Comparison of ENCODE assay signal across 16 mouse cellular contexts in the genomic region with DNA sequence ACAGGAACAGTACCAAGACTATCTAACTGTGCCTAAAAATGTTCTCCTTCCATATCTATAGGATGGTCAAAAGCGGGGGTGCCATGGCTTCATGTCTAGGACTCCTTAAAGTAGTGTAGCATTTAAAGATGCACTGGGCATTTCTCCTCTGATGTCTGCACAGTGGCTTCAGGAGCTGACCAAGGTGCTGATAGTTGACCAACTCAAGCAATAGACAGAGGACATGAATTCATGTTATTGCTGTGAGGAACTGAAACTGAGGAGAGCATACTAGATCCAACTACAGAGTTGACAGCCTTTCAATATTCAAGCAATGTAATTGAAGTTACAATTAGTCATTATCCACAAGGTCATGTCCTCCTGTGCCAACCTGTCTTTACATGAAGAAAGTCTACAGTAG.
DNase-seq lines count a peak whose midpoint lies in the region; ATAC-seq and TF ChIP-seq lines count a peak whose summit lies in the region.
"Had no signal": no experiment of that assay in that cellular context is flagged by ENCODE, and none has a peak within 500 bp of the region (broad histone marks: within the 10 kb centered on the region; RNA-seq: fewer than 3 reads in every experiment).

No protein-coding gene starts in this region.

- H3K4me3 ChIP-seq in CH12.LX (replicated peaks in 1 of 3; ENCODE audit: low read depth in 2 of 3, low read length in 2 of 3, poor library complexity in 1 of 3) = no peak overlapping the region
- no peak overlapping the region for H3K4me3 ChIP-seq in limb, embryonic 10.5 days
- no peak overlapping the region for H3K4me3 ChIP-seq in midbrain, embryonic 15.5 days
- H3K4me3 ChIP-seq: embryonic facial prominence, embryonic 12.5 days; forebrain, embryonic 15.5 days; limb, embryonic 13.5 days had no signal

- peak; percentile 25 for DNase-seq in kidney, postnatal 10 days
- DNase-seq in kidney, adult 18-20 months = no peak
- DNase-seq in CH12.LX (ENCODE audit: extremely low read depth) = peak; percentile 51
- peak; percentile 16 for DNase-seq in c-Kit-positive CD71-negative TER-119-negative erythroid progenitor cells, embryonic 14.5 days (ENCODE audit: low read depth)
- peak; percentile 37 for DNase-seq in limb, embryonic 10.5 days (ENCODE audit: low spot score)
- DNase-seq in left cerebral cortex, adult 18-20 months (ENCODE audit: low spot score in 2 of 2) = no peak
- DNase-seq in layer of hippocampus, postnatal 36 days = no peak
- DNase-seq: gastrocnemius, postnatal 14 days; layer of hippocampus, adult 9-11 months; midbrain, embryonic 14.5 days had no signal

- TF ChIP-seq POLR2A in CH12.LX (IDR thresholded peaks at IDR 0.05; ENCODE audit: low read depth, low read length) = no peak

- H3K4me2 ChIP-seq in CH12.LX (ENCODE audit: insufficient read depth, low read depth, poor library complexity, severe bottlenecking) = no peak overlapping the region
- no peak overlapping the region for H3K4me2 ChIP-seq in midbrain, embryonic 15.5 days
- H3K4me2 ChIP-seq: embryonic facial prominence, embryonic 12.5 days; forebrain, embryonic 15.5 days; limb, embryonic 13.5 days had no signal

- no peak overlapping the region for H3K9ac ChIP-seq in CH12.LX (ENCODE audit: insufficient read depth, low read depth)
- H3K9ac ChIP-seq in midbrain, embryonic 15.5 days = no peak overlapping the region
- H3K9ac ChIP-seq: embryonic facial prominence, embryonic 12.5 days; forebrain, embryonic 15.5 days; limb, embryonic 13.5 days had no signal

- WGBS in limb, embryonic 10.5 days = 55% methylated on average over 1 of the region's 1 CpGs
- WGBS in midbrain, embryonic 15.5 days = 65% methylated on average over 1 of the region's 1 CpGs

- no peaks in the 10 kb centered on the region for H3K9me3 ChIP-seq in CH12.LX (replicated peaks; ENCODE audit: low read length)
- H3K9me3 ChIP-seq in limb, embryonic 10.5 days (replicated peaks) = no peaks in the 10 kb centered on the region
- H3K9me3 ChIP-seq in midbrain, embryonic 15.5 days = no peaks in the 10 kb centered on the region
- H3K9me3 ChIP-seq: embryonic facial prominence, embryonic 12.5 days; forebrain, embryonic 15.5 days; limb, embryonic 13.5 days had no signal

- dilution Hi-C loops in CH12.LX (cut with MboI; ENCODE audit: extremely low pct_ligation_motif_present, extremely low pct_unique_long_range_greater_than_20kb, low sequenced_read_pairs) = no loop called here

- no peak for TF ChIP-seq CTCF in CH12.LX (conservative IDR thresholded peaks at IDR 0.05 in 1 of 2, IDR thresholded peaks at IDR 0.05 in 1 of 2; ENCODE audit: low read depth in 2 of 2, low read length in 2 of 2)

- H3K79me2 ChIP-seq in CH12.LX (replicated peaks; ENCODE audit: control insufficient read depth, extremely low read depth, insufficient read depth, poor library complexity, severe bottlenecking) = no peaks in the 10 kb centered on the region

- no peak for TF ChIP-seq RAD21 in CH12.LX (IDR thresholded peaks at IDR 0.05; ENCODE audit: low read depth, low read length)

- peak; percentile 46; the same call in 1 of the 2 replicates for TF ChIP-seq EP300 in CH12.LX (IDR thresholded peaks at IDR 0.05; ENCODE audit: low read length)

- ATAC-seq in midbrain, embryonic 15.5 days (replicated peaks) = no peak
- ATAC-seq: forebrain, embryonic 15.5 days; intestine, embryonic 16.5 days had no signal

- no peak overlapping the region for H3K27ac ChIP-seq in CH12.LX (ENCODE audit: insufficient read depth, low read depth)
- H3K27ac ChIP-seq in limb, embryonic 10.5 days = no peak overlapping the region
- no peak overlapping the region for H3K27ac ChIP-seq in midbrain, embryonic 15.5 days
- H3K27ac ChIP-seq: embryonic facial prominence, embryonic 12.5 days; forebrain, embryonic 15.5 days; limb, embryonic 13.5 days; stomach, postnatal 0 days had no signal

- H3K27me3 ChIP-seq in CH12.LX (replicated peaks) = no peaks in the 10 kb centered on the region
- no peaks in the 10 kb centered on the region for H3K27me3 ChIP-seq in limb, embryonic 10.5 days (ENCODE audit: low read depth, poor library complexity, severe bottlenecking)
- no peaks in the 10 kb centered on the region for H3K27me3 ChIP-seq in midbrain, embryonic 15.5 days (replicated peaks)
- H3K27me3 ChIP-seq: embryonic facial prominence, embryonic 12.5 days; forebrain, embryonic 15.5 days; limb, embryonic 13.5 days had no signal

- H3K36me3 ChIP-seq in CH12.LX (replicated peaks in 1 of 2; ENCODE audit: control insufficient read depth in 1 of 2, insufficient read depth in 1 of 2, low read length in 1 of 2) = no peaks in the 10 kb centered on the region
- no peaks in the 10 kb centered on the region for H3K36me3 ChIP-seq in limb, embryonic 10.5 days
- no peaks in the 10 kb centered on the region for H3K36me3 ChIP-seq in midbrain, embryonic 15.5 days (replicated peaks)
- H3K36me3 ChIP-seq: embryonic facial prominence, embryonic 12.5 days; forebrain, embryonic 15.5 days; limb, embryonic 13.5 days had no signal

- H3K4me1 ChIP-seq in CH12.LX (ENCODE audit: control insufficient read depth in 1 of 2, insufficient read depth in 2 of 2) = no peaks in the 10 kb centered on the region
- no peaks in the 10 kb centered on the region for H3K4me1 ChIP-seq in limb, embryonic 10.5 days
- no peaks in the 10 kb centered on the region for H3K4me1 ChIP-seq in midbrain, embryonic 15.5 days
- H3K4me1 ChIP-seq: embryonic facial prominence, embryonic 12.5 days; forebrain, embryonic 15.5 days; limb, embryonic 13.5 days had no signal

- in situ Hi-C loops in CH12.LX (cut with MboI; ENCODE audit: low pct_ligation_motif_present, low pct_unique_long_range_greater_than_20kb, low sequenced_read_pairs) = no loop called here

TF ChIP-seq in CH12.LX, 34 proteins besides CTCF, POLR2A, EP300 and RAD21:
- TF ChIP-seq MAZ (IDR thresholded peaks at IDR 0.05; ENCODE audit: low read depth, low read length) (no peak), IRF4 (IDR thresholded peaks at IDR 0.05; ENCODE audit: low read depth, low read length) (peak; percentile 71)

Comparison
In these comparisons a context has a peak if more than half of its experiments do, and no peak if none do; other contexts are left out.
1. DNase-seq: peak in kidney, postnatal 10 days (single experiment), CH12.LX (single experiment), c-Kit-positive CD71-negative TER-119-negative erythroid progenitor cells, embryonic 14.5 days (single experiment) and limb, embryonic 10.5 days (single experiment); none in kidney, adult 18-20 months (single experiment), left cerebral cortex, adult 18-20 months (0 of 2) and layer of hippocampus, postnatal 36 days (0 of 2).